Mouse (Mus musculus) CH12.LX (cell line): ENCODE data around the gene 2210017I01Rik. TPM values are rescaled to one million over a fixed set of nuclear protein-coding genes. Genes with fewer than 3 reads are reported as not detected.

Experiments
- DNase-seq: peaks from one replicate; pipeline ENCODE4 v3.0.0-alpha.2; 2013; ENCODE audit errors: extremely low read depth
- H3K27ac ChIP-seq: 2 replicates; pipeline ENCODE4 v1.5.1; 2012; ENCODE audit warnings: low read depth, mild to moderate bottlenecking, control low read depth, moderate library complexity; ENCODE audit not compliant: insufficient read depth
- H3K27me3 ChIP-seq: replicated peaks from 2 replicates; pipeline ENCODE3; 2012; ENCODE audit warnings: inconsistent platforms
- H3K36me3 ChIP-seq, 2 experiments: replicated peaks in 1 of 2; 2 replicates each; pipeline versions ENCODE3 to v1.6.1; 2012; ENCODE audit warnings: inconsistent platforms in 1 of 2, low read length in 1 of 2, mild to moderate bottlenecking in 1 of 2, mixed read lengths in 1 of 2, moderate library complexity in 1 of 2; ENCODE audit not compliant: control insufficient read depth in 1 of 2, insufficient read depth in 1 of 2
- H3K4me1 ChIP-seq, 2 experiments: 2 replicates each; pipeline ENCODE4 v1.6.1; 2012; ENCODE audit warnings: inconsistent platforms in 1 of 2, moderate library complexity in 1 of 2; ENCODE audit not compliant: insufficient read depth in 2 of 2, control insufficient read depth in 1 of 2
- H3K4me2 ChIP-seq: 2 replicates; pipeline ENCODE4 v1.6.1; 2012; ENCODE audit warnings: low read depth, mild to moderate bottlenecking, control low read depth; ENCODE audit not compliant: poor library complexity, insufficient read depth, severe bottlenecking
- H3K4me3 ChIP-seq, 3 experiments: fragments of 150-350 bp in 1 of 3; sonication (generic) in 1 of 3; replicated peaks in 1 of 3; 2 replicates each; pipeline versions ENCODE3 to v1.5.1; 2011 to 2012; ENCODE audit warnings: low read depth in 2 of 3, low read length in 2 of 3, mild to moderate bottlenecking in 2 of 3, moderate library complexity in 2 of 3, control low read depth in 1 of 3, improper control_type of control experiment in 1 of 3, inconsistent platforms in 1 of 3, mixed read lengths in 1 of 3; ENCODE audit not compliant: poor library complexity in 1 of 3
- H3K79me2 ChIP-seq: replicated peaks from 2 replicates; pipeline ENCODE4 v1.6.1; 2012; ENCODE audit warnings: mild to moderate bottlenecking, moderate library complexity; ENCODE audit not compliant: control insufficient read depth, poor library complexity, insufficient read depth, severe bottlenecking; ENCODE audit errors: extremely low read depth
- H3K9ac ChIP-seq: 2 replicates; pipeline ENCODE4 v1.6.1; 2012; ENCODE audit warnings: low read depth, mild to moderate bottlenecking, control low read depth, moderate library complexity; ENCODE audit not compliant: insufficient read depth
- H3K9me3 ChIP-seq: replicated peaks from 2 replicates; pipeline ENCODE3; 2012; ENCODE audit warnings: low read length, inconsistent platforms, mixed read lengths
- BHLHE40 ChIP-seq: IDR thresholded peaks from 2 replicates; pipeline ENCODE4 v1.6.1; 2011; ENCODE audit warnings: mild to moderate bottlenecking, low read depth, low read length, improper control_type of control experiment
- CTCF ChIP-seq, 2 experiments: IDR thresholded peaks in 1 of 2; conservative IDR thresholded peaks in 1 of 2; 2 replicates each; pipeline ENCODE4 v1.5.1; 2011 to 2012; ENCODE audit warnings: low read depth in 2 of 2, low read length in 2 of 2, improper control_type of control experiment in 1 of 2, inconsistent platforms in 1 of 2, mild to moderate bottlenecking in 1 of 2, moderate library complexity in 1 of 2
- E2F4 ChIP-seq: IDR thresholded peaks from 2 replicates; pipeline ENCODE4 v1.6.1; 2011; ENCODE audit warnings: low read depth, low read length, improper control_type of control experiment; ENCODE audit not compliant: insufficient replicate concordance
- ELF1 ChIP-seq: IDR thresholded peaks from 2 replicates; pipeline ENCODE4 v1.6.1; 2014; ENCODE audit warnings: low read depth, mild to moderate bottlenecking, inconsistent platforms, low read length, improper control_type of control experiment
- EP300 ChIP-seq: IDR thresholded peaks from 2 replicates; pipeline ENCODE4 v1.6.1; 2011; ENCODE audit warnings: low read length, improper control_type of control experiment
- GABPA ChIP-seq: IDR thresholded peaks from 2 replicates; pipeline ENCODE4 v1.6.1; 2012; ENCODE audit warnings: low read depth, low read length, improper control_type of control experiment, inconsistent platforms; ENCODE audit not compliant: insufficient replicate concordance
- HCFC1 ChIP-seq: IDR thresholded peaks from 2 replicates; pipeline ENCODE4 v1.6.1; 2012; ENCODE audit warnings: low read depth, mild to moderate bottlenecking, inconsistent platforms, low read length, improper control_type of control experiment
- IRF4 ChIP-seq: IDR thresholded peaks from 2 replicates; pipeline ENCODE4 v1.6.1; 2014; ENCODE audit warnings: low read depth, mild to moderate bottlenecking, inconsistent platforms, low read length, improper control_type of control experiment
- MAFK ChIP-seq: IDR thresholded peaks from 2 replicates; pipeline ENCODE4 v1.6.1; 2011; ENCODE audit warnings: low read length, improper control_type of control experiment; ENCODE audit not compliant: insufficient replicate concordance
- MAZ ChIP-seq: IDR thresholded peaks from 2 replicates; pipeline ENCODE4 v1.6.1; 2012; ENCODE audit warnings: low read depth, mild to moderate bottlenecking, inconsistent platforms, low read length, improper control_type of control experiment, moderate library complexity
- POLR2A ChIP-seq: IDR thresholded peaks from 2 replicates; pipeline ENCODE4 v1.6.1; 2011; ENCODE audit warnings: low read depth, mild to moderate bottlenecking, improper control_type of control experiment, low read length
- RAD21 ChIP-seq: IDR thresholded peaks from 2 replicates; pipeline ENCODE4 v1.6.1; 2011; ENCODE audit warnings: low read depth, mild to moderate bottlenecking, low read length, improper control_type of control experiment, moderate library complexity
- RCOR1 ChIP-seq: conservative IDR thresholded peaks from 2 replicates; pipeline ENCODE4 v1.6.1; 2012; ENCODE audit warnings: low read depth, mild to moderate bottlenecking, inconsistent platforms, low read length, improper control_type of control experiment
- USF1 ChIP-seq: IDR thresholded peaks from 2 replicates; pipeline ENCODE4 v1.6.1; 2014; ENCODE audit warnings: low read depth, mild to moderate bottlenecking, inconsistent platforms, low read length, improper control_type of control experiment
- ZC3H11A ChIP-seq: IDR thresholded peaks from 2 replicates; pipeline ENCODE4 v1.6.1; 2012; ENCODE audit warnings: low read depth, mild to moderate bottlenecking, inconsistent platforms, low read length, improper control_type of control experiment
- ZKSCAN1 ChIP-seq: IDR thresholded peaks from 2 replicates; pipeline ENCODE4 v1.6.1; 2012; ENCODE audit warnings: low read depth, inconsistent platforms, low read length, improper control_type of control experiment, borderline replicate concordance
- ZNF384 ChIP-seq: IDR thresholded peaks from 2 replicates; pipeline ENCODE4 v1.6.1; 2012; ENCODE audit warnings: low read depth, low read length, improper control_type of control experiment, inconsistent platforms
- dilution Hi-C: fragments of 300-500 bp; cut with MboI; formaldehyde crosslinking; loops from 2 replicates; pipeline ENCODE4 v1.14.3; 2020; ENCODE audit warnings: low sequenced_read_pairs; ENCODE audit not compliant: extremely low pct_unique_long_range_greater_than_20kb, extremely low pct_ligation_motif_present
- in situ Hi-C: fragments of 300-500 bp; cut with MboI; formaldehyde crosslinking; loops from 3 replicates; pipeline ENCODE4 v1.14.3; 2019; ENCODE audit warnings: low sequenced_read_pairs, low pct_ligation_motif_present, low pct_unique_long_range_greater_than_20kb, mixed read lengths
- polyA plus RNA-seq: library from polyadenylated mRNA; unstranded; fragments of >175 nt; gene quantifications from 2 replicates; pipeline ENCODE4 v1.2.1, GENCODE M21; 2012; ENCODE audit warnings: low read depth; ENCODE audit not compliant: insufficient read length
- total RNA-seq, 2 experiments: library from RNA; depleted of rRNA; stranded (reverse); fragments of 300-350 nt in 1 of 2; fragments of >200 nt in 1 of 2; gene quantifications; 2 replicates each; pipeline ENCODE4 v1.2.3; 2012 to 2014

The 2210017I01Rik gene
- total and polyA plus RNA-seq, 3 experiments = not detected

GRCm38 (mm10) chr3:92572514-92573155 is 34.7 kb downstream of the 2210017I01Rik start:
- H3K4me1 ChIP-seq = peaks cover 0 to 10% of the 10 kb centered on the region in 2 experiments; a peak in 2 of 4 replicates
- no peaks in the 10 kb centered on the region for H3K9me3 ChIP-seq
- H3K27ac ChIP-seq = no peak overlapping the region
- DNase-seq = no peak
- no peak for TF ChIP-seq MAZ
- TF ChIP-seq BHLHE40 = no peak
- no peak for TF ChIP-seq MAFK
- TF ChIP-seq EP300 = no peak
- no peak for TF ChIP-seq POLR2A
- TF ChIP-seq IRF4 = no peak
- no peak for TF ChIP-seq USF1
- TF ChIP-seq ZKSCAN1 = no peak
- TF ChIP-seq RAD21 = no peak
- no peak for TF ChIP-seq CTCF (conservative IDR thresholded peaks at IDR 0.05 in 1 of 2, IDR thresholded peaks at IDR 0.05 in 1 of 2; ENCODE audit: low read depth in 2 of 2, low read length in 2 of 2)
- no peak for TF ChIP-seq RCOR1
- no peak for TF ChIP-seq ZC3H11A
- no peak for TF ChIP-seq ELF1
- no peak overlapping the region for H3K4me3 ChIP-seq
- in situ Hi-C loops = no loop called here
- no peaks in the 10 kb centered on the region for H3K79me2 ChIP-seq
- no peaks in the 10 kb centered on the region for H3K27me3 ChIP-seq
- H3K4me2 ChIP-seq = no peak overlapping the region
- dilution Hi-C loops = no loop called here
- H3K9ac ChIP-seq = no peak overlapping the region
- H3K36me3 ChIP-seq = no peaks in the 10 kb centered on the region

DNA sequence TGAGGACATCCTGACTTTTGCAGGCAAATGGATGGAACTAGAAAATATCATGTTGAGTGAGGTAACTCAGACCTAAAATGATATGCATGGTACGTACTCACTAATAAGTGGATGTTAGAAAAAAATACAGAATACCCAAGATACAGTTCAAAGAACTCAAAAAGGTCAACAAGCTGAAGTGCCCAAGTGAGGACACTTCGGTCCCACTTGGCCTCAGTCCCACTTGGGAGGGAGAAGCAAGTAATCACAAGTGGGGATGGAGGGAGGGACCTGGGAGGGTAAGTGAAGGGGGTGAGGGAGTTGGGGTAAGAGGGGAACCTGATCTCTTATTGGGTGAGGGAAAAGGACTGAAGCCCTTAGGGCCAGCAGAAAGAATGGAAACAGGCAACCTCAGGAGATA is 38.5 kb downstream of the 2210017I01Rik start:
- no peak overlapping the region for H3K4me2 ChIP-seq
- no peaks in the 10 kb centered on the region for H3K27me3 ChIP-seq
- TF ChIP-seq GABPA (no peak), HCFC1 (no peak), ZNF384 (no peak), MAZ (no peak), E2F4 (no peak)
- TF ChIP-seq, all 38 proteins: peak for 0
- no peaks in the 10 kb centered on the region for H3K79me2 ChIP-seq
- DNase-seq = no peak
- H3K36me3 ChIP-seq = no peaks in the 10 kb centered on the region
- H3K4me1 ChIP-seq = peaks cover 0 to 5% of the 10 kb centered on the region in 2 experiments; a peak in 2 of 4 replicates
- no peak overlapping the region for H3K27ac ChIP-seq
- H3K9me3 ChIP-seq = no peaks in the 10 kb centered on the region
- no peak overlapping the region for H3K4me3 ChIP-seq
- dilution Hi-C loops (no loop called here), in situ Hi-C loops (no loop called here)
- H3K9ac ChIP-seq = no peak overlapping the region
